Mouse (Mus musculus): ENCODE data around the gene Gpr161.
A peak's percentile ranks its signal among the peaks of the same experiment; 100 is the strongest.
"Not testable (repeated sequence)": the region's sequence is repeated elsewhere in the genome, so short reads cannot be mapped to it uniquely, and the experiment has no call there.

Gene Gpr161

DNA sequence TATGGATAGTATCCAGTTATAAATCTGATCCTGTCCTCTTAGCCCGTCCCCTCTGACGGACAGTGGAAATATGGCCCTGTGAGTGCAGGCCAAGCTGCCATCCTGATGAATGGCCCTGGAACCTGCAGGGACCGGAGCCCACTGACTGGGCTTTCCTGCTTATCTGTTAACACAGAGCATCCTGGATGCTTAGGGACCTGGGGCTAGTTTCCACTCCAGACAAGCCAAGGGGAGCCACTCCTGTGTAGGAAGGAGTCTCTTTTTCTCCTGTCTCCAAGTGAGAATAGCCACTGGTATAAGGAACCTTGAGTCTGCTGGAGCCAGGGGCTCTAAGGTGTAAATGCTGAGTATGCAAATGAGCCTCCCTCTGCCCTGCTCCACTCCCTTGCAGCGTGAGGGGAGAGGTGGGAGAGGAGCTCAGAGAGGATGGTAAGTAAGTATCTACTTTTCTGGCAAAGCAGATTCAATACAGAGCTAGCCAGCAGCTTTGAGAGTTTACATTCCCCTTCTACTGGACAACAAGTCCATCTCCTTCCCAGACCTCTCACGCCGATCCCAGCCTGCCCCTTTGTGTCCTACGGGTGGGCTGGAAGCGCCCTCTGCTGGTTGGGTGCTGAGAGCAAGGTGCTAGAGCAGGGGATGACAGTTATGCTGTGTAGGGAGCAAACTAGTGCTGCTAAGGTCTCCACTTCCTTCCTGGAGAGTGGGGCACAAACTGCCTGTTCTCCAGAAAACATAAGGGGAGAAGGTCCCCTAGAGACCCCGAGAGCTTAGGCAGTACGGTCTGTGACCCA lies 24.7 kb downstream of the Gpr161 start:
- DNase-seq, result peak; percentile 66 to 70

DNA sequence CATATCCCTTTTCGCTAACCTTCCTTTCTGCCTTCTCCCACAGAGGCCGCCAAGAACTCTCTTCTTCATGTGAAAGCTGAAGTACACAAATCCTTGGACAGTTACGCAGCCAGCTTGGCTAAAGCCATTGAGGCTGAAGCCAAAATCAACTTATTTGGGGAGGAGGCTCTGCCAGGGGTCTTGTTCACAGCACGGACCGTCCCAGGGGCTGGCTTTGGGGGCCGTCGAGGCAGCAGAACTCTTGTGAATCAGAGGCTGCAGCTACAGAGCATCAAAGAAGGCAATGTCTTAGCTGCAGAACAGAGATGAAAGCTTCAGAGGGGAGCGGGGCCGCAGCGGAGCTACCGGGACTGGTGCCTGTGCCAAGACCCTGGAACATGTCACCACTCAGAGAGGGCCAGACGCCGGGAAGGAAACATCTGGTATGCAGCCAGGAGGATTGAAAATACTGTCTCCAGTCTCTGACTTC lies 25.8 kb downstream of the Gpr161 start:
- no peak for DNase-seq

DNA sequence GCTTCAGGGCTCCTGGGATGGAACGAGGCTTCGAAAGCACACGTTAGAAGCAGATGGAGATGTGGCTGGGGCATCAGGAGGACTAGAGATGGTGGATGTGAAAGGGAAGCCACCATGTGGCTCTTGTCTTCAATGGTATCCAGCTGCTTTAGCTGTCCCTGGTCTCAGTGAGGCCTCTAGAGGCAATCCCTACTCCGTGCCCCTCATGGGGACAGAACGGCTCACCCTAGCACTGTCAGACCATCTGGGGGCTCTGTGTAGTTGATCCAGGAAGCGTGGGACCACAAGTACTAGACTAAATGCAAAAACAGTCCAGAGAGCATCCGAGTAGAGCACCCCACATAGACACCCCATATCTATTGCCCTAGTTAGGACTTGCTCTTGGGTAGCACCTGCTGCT lies 26.3 kb downstream of the Gpr161 start:
- DNase-seq, result no peak

DNA sequence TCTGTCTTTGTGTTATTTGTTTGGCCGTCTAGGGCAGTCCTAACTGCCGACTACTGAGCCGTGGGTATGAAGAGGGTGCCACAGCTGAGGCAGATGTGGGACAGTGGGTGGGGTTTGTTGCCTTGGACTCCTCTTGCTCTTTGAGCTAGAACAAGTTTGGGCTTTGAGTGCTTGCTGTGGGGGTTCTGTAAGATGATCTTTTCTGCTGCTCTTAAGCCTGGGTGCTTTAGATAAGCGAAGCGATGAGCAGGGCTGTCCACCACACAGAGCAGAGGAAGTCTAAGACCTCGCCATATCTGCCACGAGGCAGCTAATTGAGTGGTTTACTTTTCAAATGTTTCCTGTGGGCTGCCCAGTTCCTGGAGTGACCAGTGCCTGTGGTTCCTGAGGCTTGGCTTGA lies 27.3 kb downstream of the Gpr161 start:
- DNase-seq, result no peak

DNA sequence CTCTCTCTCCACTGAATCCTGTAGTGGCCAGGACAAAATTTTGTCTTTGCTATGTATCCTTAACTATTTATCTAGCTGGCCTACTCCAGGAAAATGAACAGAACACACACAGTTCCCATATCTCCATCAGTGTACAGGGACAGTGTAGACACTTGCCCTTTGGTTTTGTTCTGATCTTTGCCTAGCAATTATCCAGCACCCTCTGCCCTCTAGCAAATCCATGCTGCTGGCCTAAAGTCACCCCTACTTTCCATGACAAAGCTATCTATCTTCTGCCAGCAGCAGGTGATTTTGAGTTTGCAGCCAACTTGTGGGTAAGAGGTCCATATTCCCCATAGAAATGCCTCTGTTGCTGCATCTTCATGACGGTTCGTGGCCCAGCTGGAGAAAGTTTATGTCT lies 31.8 kb downstream of the Gpr161 start:
- no peak for DNase-seq

DNA sequence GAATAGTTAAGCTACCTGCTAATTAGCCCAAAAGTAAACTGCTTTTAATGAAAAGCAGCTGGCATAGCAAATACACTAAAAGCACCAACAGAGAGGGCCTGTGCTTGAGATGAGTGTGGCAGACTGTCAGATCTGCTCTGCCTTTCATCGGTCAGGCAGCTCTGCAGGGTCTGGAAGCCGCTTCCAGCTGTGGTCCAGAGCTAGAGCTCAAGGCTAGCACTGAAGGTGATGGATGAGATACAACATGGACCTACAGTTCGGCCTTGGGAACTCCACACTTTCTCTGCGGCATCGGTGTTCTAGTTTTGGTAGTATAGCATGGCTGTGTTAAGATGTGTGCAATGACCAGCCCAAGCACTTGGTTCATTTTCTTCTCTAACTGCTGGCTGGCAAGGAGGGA lies 32.2 kb downstream of the Gpr161 start:
- DNase-seq, result no peak

DNA sequence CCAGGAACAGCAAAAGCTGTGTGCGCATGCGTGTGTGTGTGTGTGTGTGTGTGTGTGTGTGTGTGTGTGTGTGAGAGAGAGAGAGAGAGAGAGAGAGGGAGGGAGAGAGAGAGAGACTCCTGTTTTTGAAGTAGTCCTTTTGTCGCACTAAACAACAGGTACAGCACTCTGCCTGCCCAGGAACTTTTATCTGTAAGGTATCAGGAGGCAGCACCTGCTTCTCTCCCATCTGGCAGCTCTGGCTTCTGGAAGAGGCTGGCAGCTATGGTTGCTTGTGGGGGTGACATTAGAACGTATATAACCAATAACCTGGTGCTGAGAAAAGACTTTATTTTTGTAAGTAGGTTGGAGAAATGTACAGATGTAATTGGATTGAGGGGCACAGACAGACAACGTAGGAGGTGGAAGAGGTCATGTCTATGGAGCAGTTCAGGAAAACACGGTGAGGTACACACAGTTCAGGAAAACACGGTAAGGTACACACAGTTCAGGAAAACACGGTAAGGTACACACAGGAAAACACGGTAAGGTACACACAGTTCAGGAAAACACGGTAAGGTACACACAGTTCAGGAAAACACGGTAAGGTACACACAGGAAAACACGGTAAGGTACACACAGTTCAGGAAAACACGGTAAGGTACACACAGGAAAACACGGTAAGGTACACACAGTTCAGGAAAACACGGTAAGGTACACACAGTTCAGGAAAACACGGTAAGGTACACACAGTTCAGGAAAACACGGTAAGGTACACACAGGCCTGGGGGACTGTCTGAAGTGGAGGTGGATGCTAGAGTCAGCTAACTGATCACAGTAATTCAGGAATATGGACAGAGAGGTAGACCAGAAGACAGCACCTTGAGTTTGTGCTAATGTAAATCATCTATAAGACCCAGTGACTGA lies 33.0 kb downstream of the Gpr161 start:
- DNase-seq, result not testable (repeated sequence)

DNA sequence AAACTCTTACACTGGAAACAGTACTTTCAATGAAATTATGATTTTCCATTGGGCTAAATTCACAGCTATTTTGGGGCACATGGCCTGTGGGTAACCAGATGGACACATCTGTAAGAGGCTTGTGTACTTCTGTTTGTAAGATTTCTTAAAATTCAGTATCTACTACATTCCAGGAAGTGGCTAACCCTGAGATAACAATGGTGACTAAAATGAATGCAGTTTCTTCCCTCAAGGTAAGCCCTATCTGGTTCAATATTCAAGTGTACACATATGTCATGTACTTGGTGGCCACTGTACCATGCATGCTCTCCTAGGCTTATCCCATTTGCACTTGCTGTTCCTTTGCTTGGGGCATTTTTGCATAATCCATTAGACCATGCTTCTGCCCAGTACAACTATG lies 35.3 kb downstream of the Gpr161 start:
- DNase-seq, result no peak

DNA sequence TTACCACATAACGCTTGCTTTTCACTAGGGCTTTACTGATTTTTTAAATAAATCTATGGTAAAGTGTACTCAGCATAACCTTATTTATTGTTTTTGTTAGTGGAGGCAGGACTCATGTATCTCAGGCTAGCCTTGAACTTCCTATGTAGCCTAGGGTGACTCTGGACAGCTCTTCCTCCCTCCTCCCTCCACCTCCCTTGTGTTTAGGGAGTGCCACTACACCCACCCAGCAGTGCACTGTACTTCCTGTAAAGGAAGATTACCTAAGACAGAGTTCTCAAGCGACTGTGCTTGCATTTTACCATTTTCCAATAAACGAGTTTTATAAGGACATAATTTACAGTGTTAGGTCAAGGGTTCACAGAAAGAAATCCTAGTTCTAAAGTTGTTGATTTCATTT lies 37.2 kb downstream of the Gpr161 start:
- no peak for DNase-seq

DNA sequence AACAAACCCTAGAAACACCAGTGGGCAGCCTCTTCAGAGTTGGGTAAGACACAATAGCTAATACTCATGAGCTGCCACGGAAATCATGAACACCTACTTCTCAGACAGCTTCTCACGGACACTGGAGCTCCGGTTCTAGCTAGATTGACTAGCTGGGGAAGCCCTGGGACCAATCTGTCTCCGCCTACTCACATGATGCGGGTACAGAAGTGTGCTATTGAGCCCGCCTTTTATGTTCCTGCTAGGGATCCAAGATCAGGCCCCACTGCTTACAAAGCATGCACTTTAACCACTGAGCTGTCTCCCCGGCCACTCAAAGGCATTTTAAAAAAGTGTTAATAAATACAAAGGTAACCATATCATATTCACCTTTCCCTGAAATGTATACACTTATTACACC lies 46.5 kb downstream of the Gpr161 start:
- DNase-seq, result no peak

DNA sequence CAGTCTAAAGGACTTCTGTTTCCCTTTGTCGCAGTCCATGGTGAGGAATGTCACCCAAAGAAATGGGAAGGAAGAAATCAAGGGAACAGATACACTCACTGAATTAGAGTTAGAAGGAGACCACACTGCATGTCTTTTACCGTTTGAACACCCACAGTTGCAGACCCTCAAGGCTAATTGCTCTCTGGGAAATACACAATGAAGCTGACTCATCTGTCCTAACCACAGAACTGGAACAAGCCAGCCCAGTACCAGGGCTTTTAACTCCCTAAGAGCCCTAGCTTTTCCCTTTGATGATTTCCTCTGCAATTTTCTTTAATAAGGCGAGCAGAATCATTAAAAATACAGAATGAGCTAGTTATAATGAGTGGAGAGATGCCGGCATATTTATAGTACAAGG lies 48.9 kb downstream of the Gpr161 start:
- DNase-seq, result no peak

DNA sequence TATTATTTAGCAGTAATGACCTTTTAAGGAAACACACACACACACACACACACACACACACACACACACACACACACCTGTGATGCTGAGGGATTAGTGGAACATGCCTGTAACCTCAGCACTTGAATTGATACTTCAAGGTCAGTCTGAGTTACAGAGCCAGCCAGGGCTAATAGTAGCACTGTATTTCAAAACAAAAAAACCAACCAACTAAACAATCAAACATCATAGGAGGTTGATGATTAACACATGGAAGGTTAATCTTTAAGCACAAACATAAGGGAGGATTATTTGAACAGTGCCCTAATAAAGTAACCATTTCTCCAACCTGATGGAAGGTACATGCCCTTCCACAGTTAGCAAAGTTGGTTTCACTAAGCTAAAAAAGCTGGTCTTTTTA lies 53.0 kb downstream of the Gpr161 start:
- no peak for DNase-seq

DNA sequence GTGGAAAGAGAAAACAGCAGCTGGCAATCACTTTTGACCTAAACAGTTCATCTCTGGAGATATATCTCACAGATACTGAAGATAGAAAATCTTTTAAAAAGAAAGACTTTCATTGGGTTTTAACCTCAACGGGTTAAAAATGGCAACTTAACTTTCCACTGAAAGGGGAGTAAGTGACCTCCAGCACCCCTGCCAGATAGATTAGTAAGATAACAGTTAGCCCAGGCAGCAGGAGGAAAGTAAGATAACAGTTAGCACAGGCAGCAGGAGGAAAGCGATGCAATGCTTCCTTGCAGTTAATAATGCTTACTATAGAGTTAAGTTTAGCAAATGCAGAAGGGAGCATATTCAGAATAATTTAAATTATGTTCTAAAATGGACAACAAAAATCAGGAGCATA lies 60.8 kb downstream of the Gpr161 start:
- no peak for DNase-seq

DNA sequence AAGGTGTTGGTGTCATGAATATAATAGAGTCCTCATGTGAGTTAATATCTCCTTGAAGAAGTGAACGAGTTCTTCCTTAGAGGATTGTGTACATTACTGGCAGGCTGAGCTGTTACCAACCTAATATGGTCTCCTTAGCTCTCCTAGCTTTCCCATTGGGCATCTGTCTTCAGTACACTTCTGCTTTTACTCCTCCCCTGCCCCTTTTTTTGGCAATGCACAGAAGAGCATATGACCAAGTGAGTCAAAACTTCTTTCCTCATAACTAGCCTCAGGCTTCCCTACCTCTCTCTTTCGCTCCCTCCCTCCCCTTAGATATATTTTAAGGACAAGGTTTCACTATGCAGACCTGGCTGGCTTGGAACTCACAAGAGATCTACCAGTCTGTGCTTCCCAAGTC lies 67.7 kb downstream of the Gpr161 start:
- no peak for DNase-seq

DNA sequence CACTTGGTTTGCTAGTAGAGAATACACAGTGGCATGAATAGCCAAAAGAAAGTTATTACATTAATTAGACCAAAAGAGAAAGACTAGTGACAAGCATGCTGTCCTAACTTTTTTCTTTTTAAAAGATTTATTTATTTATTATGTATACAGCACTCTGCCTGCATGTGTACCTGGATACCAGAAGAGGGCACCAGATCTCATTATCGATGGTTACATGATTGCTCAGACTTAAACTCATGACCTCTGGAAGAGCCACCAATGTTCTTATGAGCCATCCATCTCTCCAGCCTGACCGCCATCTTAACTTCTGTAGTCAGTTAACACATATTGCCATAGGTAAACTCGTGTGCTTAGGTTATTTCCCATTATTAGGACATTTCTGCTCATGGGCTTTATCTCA lies 69.5 kb downstream of the Gpr161 start:
- no peak for DNase-seq

DNA sequence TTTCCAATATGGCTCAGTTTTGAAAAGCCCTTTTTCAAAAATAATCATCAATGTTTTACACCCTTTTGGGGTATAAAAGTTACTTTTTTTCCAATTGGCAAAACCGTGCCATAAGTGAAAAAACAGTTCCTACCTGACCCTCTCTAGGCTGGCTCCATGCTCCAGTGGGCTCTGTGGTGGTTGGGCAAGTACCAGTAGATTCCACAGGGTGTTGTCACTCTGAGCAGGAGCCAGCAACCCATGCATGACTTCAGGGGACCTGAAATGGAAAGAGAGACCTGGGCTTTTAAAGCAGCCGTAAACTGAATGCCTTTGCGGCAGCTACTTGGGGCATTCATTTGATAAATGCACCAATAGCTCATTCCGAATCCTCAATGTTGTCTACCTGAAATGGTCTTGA lies 75.4 kb downstream of the Gpr161 start:
- no peak for DNase-seq

DNA sequence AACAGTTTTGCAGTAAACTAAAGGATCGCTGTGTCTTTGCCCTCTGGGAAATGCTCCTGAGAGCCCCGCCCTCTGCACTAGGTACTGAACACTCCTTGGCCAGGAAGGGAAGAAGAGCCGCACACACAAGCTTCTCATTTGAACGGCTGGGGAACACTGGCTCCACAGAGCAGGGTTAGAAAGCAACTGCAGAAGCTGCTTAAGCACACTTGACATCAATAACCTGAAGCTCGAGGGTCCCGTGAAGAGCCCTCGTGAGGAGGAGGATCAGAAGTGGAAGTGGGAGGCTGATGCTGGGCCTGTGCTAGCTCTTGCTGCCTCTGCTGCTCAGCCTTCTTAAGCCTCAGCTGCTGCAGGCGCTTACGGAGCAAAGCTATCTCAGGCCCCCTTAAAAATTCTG lies 78.2 kb downstream of the Gpr161 start:
- DNase-seq, result no peak

Measured in B cell, adult 2 months (primary cell).